Mouse (Mus musculus): ENCODE measurements at regions not wholly inside any gene's neighbourhood (a gene's known extent, or its start where the extent isn't known, plus 50 kb on each side); places are given as distances from the start of the nearest gene placed in this dataset.

GRCm38 (mm10) chr17:49149896-49150295, 217.7 kb downstream of the Lrfn2 start:
- H3K36me3 ChIP-seq: no peaks in the 10 kb centered on the region
- no peak overlapping the region for H3K4me3 ChIP-seq (replicated peaks)
- H3K4me1 ChIP-seq: no peaks in the 10 kb centered on the region
- 82% methylated on average over 4 of the region's 4 CpGs for WGBS
- H3K9ac ChIP-seq (replicated peaks): no peak overlapping the region
- H3K9me3 ChIP-seq (replicated peaks): no peaks in the 10 kb centered on the region
- no peak overlapping the region for H3K27ac ChIP-seq (replicated peaks)
- H3K4me2 ChIP-seq: no peak overlapping the region
- ATAC-seq (ENCODE audit: low FRiP score): no peak
- H3K27me3 ChIP-seq (replicated peaks): no peaks in the 10 kb centered on the region

GRCm38 (mm10) chr17:49150971-49151422, 218.8 kb downstream of the Lrfn2 start:
- H3K9ac ChIP-seq (replicated peaks): no peak overlapping the region
- H3K27me3 ChIP-seq (replicated peaks): no peaks in the 10 kb centered on the region
- no peaks in the 10 kb centered on the region for H3K36me3 ChIP-seq
- H3K4me1 ChIP-seq: no peaks in the 10 kb centered on the region
- H3K27ac ChIP-seq (replicated peaks): no peak overlapping the region
- no peaks in the 10 kb centered on the region for H3K9me3 ChIP-seq (replicated peaks)
- H3K4me2 ChIP-seq: no peak overlapping the region
- no peak for ATAC-seq (ENCODE audit: low FRiP score)
- no peak overlapping the region for H3K4me3 ChIP-seq (replicated peaks)
- 70% methylated on average over 3 of the region's 3 CpGs for WGBS

- H3K4me2 ChIP-seq: no peak overlapping the region
- H3K4me1 ChIP-seq: no peaks in the 10 kb centered on the region
- no peak overlapping the region for H3K9ac ChIP-seq (replicated peaks)
- no peaks in the 10 kb centered on the region for H3K36me3 ChIP-seq
- no peak overlapping the region for H3K27ac ChIP-seq (replicated peaks)
- no peak overlapping the region for H3K4me3 ChIP-seq (replicated peaks)
- WGBS: 80% methylated on average over 9 of the region's 9 CpGs
- ATAC-seq (ENCODE audit: low FRiP score): no peak
- no peaks in the 10 kb centered on the region for H3K27me3 ChIP-seq (replicated peaks)
- H3K9me3 ChIP-seq (replicated peaks): no peaks in the 10 kb centered on the region
These were observed 221.8 kb downstream of the Lrfn2 start for GRCm38 (mm10) chr17:49153994-49154393.

- H3K4me3 ChIP-seq (replicated peaks): no peak overlapping the region
These were observed 222.9 kb downstream of the Lrfn2 start for GRCm38 (mm10) chr17:49155001-49155515.

GRCm38 (mm10) chr17:49157586-49157985, 225.4 kb downstream of the Lrfn2 start:
- H3K4me2 ChIP-seq: no peak overlapping the region
- WGBS: 69% methylated on average over 2 of the region's 2 CpGs

More at GRCm38 (mm10) chr17:49155001-49155515, 222.9 kb downstream of the Lrfn2 start:
- Histone ChIP-seq H3K27ac (replicated peaks) (no peak overlapping the region), H3K36me3 (no peaks in the 10 kb centered on the region), H3K9me3 (replicated peaks) (no peaks in the 10 kb centered on the region), H3K4me1 (no peaks in the 10 kb centered on the region), H3K9ac (replicated peaks) (no peak overlapping the region), H3K27me3 (replicated peaks) (no peaks in the 10 kb centered on the region), H3K4me2 (no peak overlapping the region)
- WGBS: 83% methylated on average over 9 of the region's 9 CpGs
- no peak for ATAC-seq (ENCODE audit: low FRiP score)

GRCm38 (mm10) chr17:49171252-49172047, 239.3 kb downstream of the Lrfn2 start:
- 5% methylated on average over 20 of the region's 20 CpGs for WGBS
- Histone ChIP-seq H3K27ac (replicated peaks) (no peak overlapping the region), H3K4me1 (peaks cover 19% of the 10 kb centered on the region), H3K4me3 (replicated peaks) (peak overlapping the region; percentile 34), H3K36me3 (no peaks in the 10 kb centered on the region), H3K9me3 (replicated peaks) (0 out of 2 replicates have a peak, but pooled peaks cover 3% of the 10 kb centered on the region), H3K4me2 (peak overlapping the region; percentile 65), H3K9ac (replicated peaks) (peak overlapping the region; percentile 32; the same call in 1 of the 2 replicates), H3K27me3 (replicated peaks) (peaks cover 12% of the 10 kb centered on the region)
- peak; percentile 40; the same call in 1 of the 2 replicates for ATAC-seq (ENCODE audit: low FRiP score)

More at GRCm38 (mm10) chr17:49157586-49157985, 225.4 kb downstream of the Lrfn2 start:
- ATAC-seq (ENCODE audit: low FRiP score): no peak
- no peaks in the 10 kb centered on the region for H3K4me1 ChIP-seq
- H3K4me3 ChIP-seq (replicated peaks): no peak overlapping the region
- H3K27me3 ChIP-seq (replicated peaks): no peaks in the 10 kb centered on the region
- no peak overlapping the region for H3K27ac ChIP-seq (replicated peaks)
- H3K36me3 ChIP-seq: no peaks in the 10 kb centered on the region
- H3K9me3 ChIP-seq (replicated peaks): no peaks in the 10 kb centered on the region
- H3K9ac ChIP-seq (replicated peaks): no peak overlapping the region

GRCm38 (mm10) chr17:49172052-49172799, 240.0 kb downstream of the Lrfn2 start:
- 0 out of 2 replicates have a peak, but pooled peaks cover 6% of the 10 kb centered on the region for H3K9me3 ChIP-seq (replicated peaks)
- peaks cover 12% of the 10 kb centered on the region for H3K27me3 ChIP-seq (replicated peaks)
- H3K9ac ChIP-seq (replicated peaks): peak overlapping the region; percentile 32; the same call in 1 of the 2 replicates
- ATAC-seq (ENCODE audit: low FRiP score): peak; percentile 65
- H3K4me3 ChIP-seq (replicated peaks): peak overlapping the region; percentile 34
- H3K4me1 ChIP-seq: peaks cover 19% of the 10 kb centered on the region
- H3K4me2 ChIP-seq: peak overlapping the region; percentile 65
- WGBS: 9% methylated on average over 15 of the region's 15 CpGs
- H3K36me3 ChIP-seq: no peaks in the 10 kb centered on the region
- H3K27ac ChIP-seq (replicated peaks): no peak overlapping the region

GRCm38 (mm10) chr17:49172800-49173150, 240.6 kb downstream of the Lrfn2 start:
- Histone ChIP-seq H3K27ac (replicated peaks) (no peak overlapping the region), H3K36me3 (no peaks in the 10 kb centered on the region), H3K4me1 (peaks cover 19% of the 10 kb centered on the region), H3K4me2 (peak overlapping the region; percentile 65; the same call in 1 of the 2 replicates), H3K9me3 (replicated peaks) (0 out of 2 replicates have a peak, but pooled peaks cover 4% of the 10 kb centered on the region), H3K9ac (replicated peaks) (no peak overlapping the region), H3K4me3 (replicated peaks) (no peak overlapping the region), H3K27me3 (replicated peaks) (peaks cover 12% of the 10 kb centered on the region)
- WGBS: 50% methylated on average over 8 of the region's 8 CpGs
- ATAC-seq (ENCODE audit: low FRiP score): no peak

- Histone ChIP-seq H3K27ac (replicated peaks) (no peak overlapping the region), H3K9me3 (replicated peaks) (0 out of 2 replicates have a peak, but pooled peaks cover 3% of the 10 kb centered on the region), H3K4me2 (no peak overlapping the region), H3K27me3 (replicated peaks) (peaks cover 4% of the 10 kb centered on the region; the same call in 1 of the 2 replicates), H3K9ac (replicated peaks) (no peak overlapping the region), H3K36me3 (no peaks in the 10 kb centered on the region), H3K4me3 (replicated peaks) (no peak overlapping the region), H3K4me1 (peaks cover 7% of the 10 kb centered on the region; the same call in 1 of the 2 replicates)
- WGBS: 40% methylated on average over 6 of the region's 6 CpGs
- ATAC-seq (ENCODE audit: low FRiP score): no peak
These were observed 246.0 kb downstream of the Lrfn2 start for GRCm38 (mm10) chr17:49177966-49178731.

GRCm38 (mm10) chr17:49182485-49182884, 245.7 kb upstream of the Mocs1 start:
- no peak for ATAC-seq (ENCODE audit: low FRiP score)
- Histone ChIP-seq H3K9me3 (replicated peaks) (no peaks in the 10 kb centered on the region), H3K9ac (replicated peaks) (no peak overlapping the region), H3K4me2 (no peak overlapping the region), H3K4me3 (replicated peaks) (no peak overlapping the region), H3K36me3 (no peaks in the 10 kb centered on the region), H3K27me3 (replicated peaks) (0 out of 2 replicates have a peak, but pooled peaks cover 3% of the 10 kb centered on the region), H3K4me1 (peaks cover 15% of the 10 kb centered on the region; the same call in 1 of the 2 replicates), H3K27ac (replicated peaks) (no peak overlapping the region)
- WGBS: 11% methylated on average over 4 of the region's 4 CpGs

- 75% methylated on average over 3 of the region's 3 CpGs for WGBS
- Histone ChIP-seq H3K4me2 (no peak overlapping the region), H3K27ac (replicated peaks) (no peak overlapping the region), H3K4me3 (replicated peaks) (no peak overlapping the region), H3K9me3 (replicated peaks) (no peaks in the 10 kb centered on the region), H3K36me3 (no peaks in the 10 kb centered on the region), H3K27me3 (replicated peaks) (0 out of 2 replicates have a peak, but pooled peaks cover 3% of the 10 kb centered on the region), H3K4me1 (peaks cover 8% of the 10 kb centered on the region; the same call in 1 of the 2 replicates), H3K9ac (replicated peaks) (no peak overlapping the region)
- no peak for ATAC-seq (ENCODE audit: low FRiP score)
These were observed 244.2 kb upstream of the Mocs1 start for GRCm38 (mm10) chr17:49183917-49184316.
